Mouse (Mus musculus): ENCODE measurements at regions not wholly inside any gene's neighbourhood (a gene's known extent, or its start where the extent isn't known, plus 50 kb on each side); places are given as distances from the start of the nearest gene placed in this dataset.

DNA sequence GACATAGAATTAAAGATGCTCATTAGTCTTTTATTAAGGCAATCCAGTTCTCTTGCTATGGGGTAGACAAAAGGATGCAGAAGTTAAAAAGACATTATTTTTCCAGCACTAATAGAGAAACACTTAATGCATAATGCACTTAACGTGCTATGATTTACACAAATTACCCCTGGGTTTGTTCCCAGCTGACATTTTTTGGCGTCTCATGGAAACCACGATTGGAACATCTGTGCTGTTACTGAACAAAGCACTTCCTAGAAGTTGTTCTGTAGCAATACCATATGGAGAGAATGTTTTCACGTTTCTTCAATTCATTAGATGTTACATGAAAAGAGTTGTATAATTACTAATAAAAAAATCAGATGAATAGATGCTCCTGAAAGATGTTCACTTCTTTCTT is 635.2 kb downstream of the Gm597 start:
- Histone ChIP-seq H3K9me3 (replicated peaks; ENCODE audit: control insufficient read depth, low read length) (no peaks in the 10 kb centered on the region), H3K27me3 (ENCODE audit: control insufficient read depth, insufficient read depth, low read length) (no peaks in the 10 kb centered on the region), H3K4me2 (ENCODE audit: low read depth, low read length) (no peak overlapping the region), H3K36me3 (replicated peaks; ENCODE audit: control insufficient read depth, insufficient read depth, low read length) (no peaks in the 10 kb centered on the region), H3K4me1 (ENCODE audit: control insufficient read depth, insufficient read depth) (no peaks in the 10 kb centered on the region), H3K27ac (ENCODE audit: low read depth) (no peak overlapping the region), H3K4me3 (ENCODE audit: low read depth, low read length) (no peak overlapping the region), H3K9ac (replicated peaks; ENCODE audit: low read depth, low read length) (no peak overlapping the region)
- ATAC-seq (ENCODE audit: insufficient read depth, low read depth) (no peak), DNase-seq (ENCODE audit: low spot score) (no peak)
- WGBS: 65% methylated on average over 4 of the region's 4 CpGs
- TF ChIP-seq CTCF (IDR thresholded peaks at IDR 0.05; ENCODE audit: low read depth): no peak
- TF ChIP-seq EP300 (IDR thresholded peaks at IDR 0.05; ENCODE audit: low read depth): no peak

DNA sequence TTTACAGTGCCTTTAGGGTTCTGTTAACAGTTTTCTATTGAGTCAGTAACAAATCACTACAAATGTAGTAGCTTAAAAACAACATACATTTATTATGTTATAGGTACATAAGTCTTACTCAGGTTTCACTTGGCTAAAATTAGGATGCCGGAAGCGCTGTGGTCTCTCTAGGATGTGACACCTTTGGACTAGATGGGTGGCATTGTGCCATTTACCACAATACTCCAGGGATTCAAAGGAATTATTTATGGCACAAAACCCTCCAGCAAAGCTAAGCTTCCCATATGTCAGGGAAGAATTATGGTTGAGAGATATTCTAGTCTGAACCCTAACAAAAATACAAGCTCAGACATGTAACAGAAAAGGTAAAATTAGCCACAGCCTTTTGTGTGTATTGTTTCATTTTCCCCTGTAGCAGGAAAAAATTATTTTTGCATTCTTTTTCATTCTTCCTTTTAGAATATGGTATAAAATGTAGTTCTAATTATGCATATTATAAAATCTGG is 678.0 kb downstream of the Gm597 start:
- ATAC-seq (ENCODE audit: insufficient read depth, low read depth) (no peak), DNase-seq (ENCODE audit: low spot score) (no peak)
- Histone ChIP-seq H3K4me2 (ENCODE audit: low read depth, low read length) (no peak overlapping the region), H3K36me3 (replicated peaks; ENCODE audit: control insufficient read depth, insufficient read depth, low read length) (no peaks in the 10 kb centered on the region), H3K4me1 (ENCODE audit: control insufficient read depth, insufficient read depth) (no peaks in the 10 kb centered on the region), H3K9ac (replicated peaks; ENCODE audit: low read depth, low read length) (no peak overlapping the region), H3K27ac (ENCODE audit: low read depth) (no peak overlapping the region), H3K4me3 (ENCODE audit: low read depth, low read length) (no peak overlapping the region), H3K27me3 (ENCODE audit: control insufficient read depth, insufficient read depth, low read length) (no peaks in the 10 kb centered on the region), H3K9me3 (replicated peaks; ENCODE audit: control insufficient read depth, low read length) (no peaks in the 10 kb centered on the region)
- 86% methylated on average over 2 of the region's 2 CpGs for WGBS
- no peak for TF ChIP-seq CTCF (IDR thresholded peaks at IDR 0.05; ENCODE audit: low read depth)
- TF ChIP-seq EP300 (IDR thresholded peaks at IDR 0.05; ENCODE audit: low read depth): no peak

GRCm38 (mm10) chr1:28084456-28084855 is 695.6 kb downstream of the Gm597 start:
- Histone ChIP-seq H3K9me3 (replicated peaks; ENCODE audit: control insufficient read depth, low read length) (no peaks in the 10 kb centered on the region), H3K27me3 (ENCODE audit: control insufficient read depth, insufficient read depth, low read length) (no peaks in the 10 kb centered on the region), H3K4me2 (ENCODE audit: low read depth, low read length) (no peak overlapping the region), H3K4me3 (ENCODE audit: low read depth, low read length) (no peak overlapping the region), H3K36me3 (replicated peaks; ENCODE audit: control insufficient read depth, insufficient read depth, low read length) (no peaks in the 10 kb centered on the region), H3K9ac (replicated peaks; ENCODE audit: low read depth, low read length) (no peak overlapping the region), H3K4me1 (ENCODE audit: control insufficient read depth, insufficient read depth) (no peaks in the 10 kb centered on the region), H3K27ac (ENCODE audit: low read depth) (no peak overlapping the region)
- WGBS: 65% methylated on average over 3 of the region's 3 CpGs
- no peak for DNase-seq (ENCODE audit: low spot score)
- TF ChIP-seq CTCF (IDR thresholded peaks at IDR 0.05; ENCODE audit: low read depth): no peak
- no peak for TF ChIP-seq EP300 (IDR thresholded peaks at IDR 0.05; ENCODE audit: low read depth)
- no peak for ATAC-seq (ENCODE audit: insufficient read depth, low read depth)

- Histone ChIP-seq H3K27me3 (ENCODE audit: control insufficient read depth, insufficient read depth, low read length) (no peaks in the 10 kb centered on the region), H3K27ac (ENCODE audit: low read depth) (no peak overlapping the region), H3K36me3 (replicated peaks; ENCODE audit: control insufficient read depth, insufficient read depth, low read length) (no peaks in the 10 kb centered on the region), H3K9ac (replicated peaks; ENCODE audit: low read depth, low read length) (no peak overlapping the region), H3K9me3 (replicated peaks; ENCODE audit: control insufficient read depth, low read length) (no peaks in the 10 kb centered on the region), H3K4me2 (ENCODE audit: low read depth, low read length) (no peak overlapping the region), H3K4me1 (ENCODE audit: control insufficient read depth, insufficient read depth) (no peaks in the 10 kb centered on the region), H3K4me3 (ENCODE audit: low read depth, low read length) (no peak overlapping the region)
- 74% methylated on average over 4 of the region's 4 CpGs for WGBS
- TF ChIP-seq CTCF (IDR thresholded peaks at IDR 0.05; ENCODE audit: low read depth) (no peak), EP300 (IDR thresholded peaks at IDR 0.05; ENCODE audit: low read depth) (no peak)
- DNase-seq (ENCODE audit: low spot score) (no peak), ATAC-seq (ENCODE audit: insufficient read depth, low read depth) (no peak)
Measured at GRCm38 (mm10) chr1:28053980-28054379, 726.1 kb downstream of the Gm597 start.

GRCm38 (mm10) chr1:28047964-28048363 is 732.1 kb downstream of the Gm597 start:
- WGBS: 64% methylated on average over 2 of the region's 2 CpGs
- no peaks in the 10 kb centered on the region for H3K9me3 ChIP-seq (replicated peaks; ENCODE audit: control insufficient read depth, low read length)
- no peaks in the 10 kb centered on the region for H3K4me1 ChIP-seq (ENCODE audit: control insufficient read depth, insufficient read depth)
- no peak overlapping the region for H3K4me2 ChIP-seq (ENCODE audit: low read depth, low read length)
- no peaks in the 10 kb centered on the region for H3K27me3 ChIP-seq (ENCODE audit: control insufficient read depth, insufficient read depth, low read length)
- TF ChIP-seq EP300 (IDR thresholded peaks at IDR 0.05; ENCODE audit: low read depth) (no peak), CTCF (IDR thresholded peaks at IDR 0.05; ENCODE audit: low read depth) (no peak)
- H3K4me3 ChIP-seq (ENCODE audit: low read depth, low read length): no peak overlapping the region
- H3K27ac ChIP-seq (ENCODE audit: low read depth): no peak overlapping the region
- DNase-seq (ENCODE audit: low spot score) (no peak), ATAC-seq (ENCODE audit: insufficient read depth, low read depth) (no peak)
- H3K36me3 ChIP-seq (replicated peaks; ENCODE audit: control insufficient read depth, insufficient read depth, low read length): no peaks in the 10 kb centered on the region
- no peak overlapping the region for H3K9ac ChIP-seq (replicated peaks; ENCODE audit: low read depth, low read length)

- Histone ChIP-seq H3K9me3 (replicated peaks; ENCODE audit: control insufficient read depth, low read length) (no peaks in the 10 kb centered on the region), H3K27me3 (ENCODE audit: control insufficient read depth, insufficient read depth, low read length) (no peaks in the 10 kb centered on the region), H3K36me3 (replicated peaks; ENCODE audit: control insufficient read depth, insufficient read depth, low read length) (no peaks in the 10 kb centered on the region), H3K9ac (replicated peaks; ENCODE audit: low read depth, low read length) (no peak overlapping the region), H3K27ac (ENCODE audit: low read depth) (no peak overlapping the region), H3K4me3 (ENCODE audit: low read depth, low read length) (no peak overlapping the region), H3K4me1 (ENCODE audit: control insufficient read depth, insufficient read depth) (no peaks in the 10 kb centered on the region), H3K4me2 (ENCODE audit: low read depth, low read length) (no peak overlapping the region)
- DNase-seq (ENCODE audit: low spot score) (no peak), ATAC-seq (ENCODE audit: insufficient read depth, low read depth) (no peak)
- no peak for TF ChIP-seq CTCF (IDR thresholded peaks at IDR 0.05; ENCODE audit: low read depth)
- no peak for TF ChIP-seq EP300 (IDR thresholded peaks at IDR 0.05; ENCODE audit: low read depth)
Measured at GRCm38 (mm10) chr1:28047379-28047778, 732.7 kb downstream of the Gm597 start.
